Mouse (Mus musculus): ENCODE measurements around the gene Cd40.
A peak's percentile ranks its signal among the peaks of the same experiment; 100 is the strongest.

The Cd40 gene

DNA sequence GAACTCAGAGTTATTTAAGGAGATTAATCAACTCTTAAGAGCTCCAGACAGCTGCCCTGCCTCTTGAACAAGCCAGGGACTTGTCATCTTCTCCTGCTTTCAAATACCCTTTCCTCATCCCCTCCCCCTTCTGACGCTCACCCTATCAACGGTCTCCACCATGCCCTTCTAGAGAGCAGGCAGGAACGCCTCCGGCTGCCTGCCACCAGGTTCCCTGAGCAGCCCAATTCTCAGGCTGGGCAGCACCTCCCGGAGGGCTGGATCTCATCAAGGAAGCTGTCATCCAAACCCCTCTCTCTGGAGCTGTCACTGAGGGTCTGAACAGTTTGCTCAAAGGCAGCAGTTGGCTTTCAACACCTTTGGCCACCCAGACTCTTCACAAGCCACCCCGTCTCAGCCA, 45.3 kb downstream of the Cd40 start:
- DNase-seq (ENCODE audit: low spot score in 2 of 2): no peak

DNA sequence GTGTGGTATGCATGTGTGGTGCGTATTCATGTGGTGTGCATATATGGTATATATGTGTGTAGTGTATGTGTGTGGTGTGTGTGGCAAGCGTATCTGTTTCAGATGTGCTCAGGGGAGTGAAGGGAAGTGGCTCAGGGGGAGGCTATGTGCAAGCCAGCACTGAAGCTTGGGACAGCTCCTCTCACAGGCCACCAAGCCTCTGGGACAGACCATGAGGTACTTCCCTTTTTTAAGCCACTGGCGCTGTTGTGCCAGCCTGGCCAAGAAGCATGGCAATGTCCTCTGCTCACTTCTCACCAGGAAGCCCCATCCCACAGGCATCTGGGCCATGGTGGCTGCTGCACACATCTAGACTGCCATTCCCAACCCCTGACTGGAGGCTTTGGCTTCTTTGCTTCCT, 47.5 kb downstream of the Cd40 start:
- DNase-seq (ENCODE audit: low spot score in 2 of 2): no peak

DNA sequence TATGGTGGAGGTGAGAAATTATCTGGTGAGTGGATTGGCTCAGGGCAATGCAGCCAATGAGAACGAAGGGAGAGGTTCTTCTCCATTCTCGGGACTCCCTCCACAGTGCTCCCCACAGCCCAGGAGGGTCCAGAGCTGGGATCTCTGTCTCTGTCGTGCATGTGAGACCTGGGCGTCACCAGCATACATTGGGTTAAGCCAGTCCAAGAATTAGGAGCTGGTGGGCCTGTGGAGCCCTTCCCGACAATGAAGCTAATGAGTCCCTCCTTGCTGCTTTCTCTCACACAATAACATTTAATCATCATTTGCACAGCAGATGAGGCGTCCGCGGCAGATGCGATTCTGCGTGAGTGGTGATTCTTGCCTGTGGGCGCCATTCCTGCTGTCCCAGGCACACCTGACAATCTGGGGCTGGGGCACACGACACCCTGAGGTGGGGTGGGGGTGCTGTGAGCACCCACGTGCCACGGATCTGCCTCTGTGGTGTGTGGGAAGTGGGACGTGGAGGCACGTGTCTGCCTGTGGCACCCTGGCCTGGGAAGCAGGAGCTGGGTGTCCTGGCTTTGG, 50.2 kb downstream of the Cd40 start:
- DNase-seq (ENCODE audit: low spot score in 2 of 2): no peak

DNA sequence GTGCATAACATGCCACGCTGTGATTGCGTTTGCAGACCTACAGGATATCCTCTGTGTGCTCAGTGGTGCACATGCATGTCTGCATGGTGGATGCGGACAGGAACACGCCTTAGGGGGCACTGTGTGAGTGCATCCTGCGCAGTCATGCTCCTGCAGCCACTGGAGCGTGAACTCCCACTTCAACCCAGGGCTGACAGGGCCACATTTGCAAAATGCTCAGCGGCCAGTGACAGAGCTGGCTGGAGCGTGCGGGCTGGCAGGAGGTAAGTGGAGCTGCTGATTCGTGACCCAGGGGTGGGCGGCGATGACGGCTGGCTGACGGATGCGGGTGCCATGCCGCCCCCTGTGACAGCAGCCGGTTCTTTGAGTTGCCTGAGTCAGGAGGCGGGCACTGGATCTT, 51.2 kb downstream of the Cd40 start:
- no peak for DNase-seq (ENCODE audit: low spot score in 2 of 2)

DNA sequence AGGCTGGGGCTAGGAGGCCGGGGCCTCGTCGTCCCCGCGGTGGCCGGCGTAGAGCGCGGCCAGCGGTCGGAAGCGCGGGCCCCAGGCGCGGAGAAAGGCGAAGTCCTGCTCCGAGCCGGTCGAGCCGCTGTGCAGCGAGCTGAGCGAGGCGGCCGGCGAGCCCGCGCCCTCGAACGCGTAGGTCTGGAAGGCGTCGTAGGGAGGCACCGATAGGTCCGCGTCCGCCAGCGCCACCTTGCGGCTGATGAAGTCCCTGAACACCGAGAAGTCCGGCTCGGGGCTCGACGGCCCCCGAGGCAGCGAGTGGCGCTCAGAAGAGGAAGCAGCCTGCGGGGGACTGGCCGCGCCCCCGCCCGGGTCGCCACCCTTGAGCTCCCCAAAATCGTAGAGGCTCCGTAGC, 56.7 kb downstream of the Cd40 start:
- DNase-seq (ENCODE audit: low spot score in 2 of 2): peak; percentile 50 to 74

DNA sequence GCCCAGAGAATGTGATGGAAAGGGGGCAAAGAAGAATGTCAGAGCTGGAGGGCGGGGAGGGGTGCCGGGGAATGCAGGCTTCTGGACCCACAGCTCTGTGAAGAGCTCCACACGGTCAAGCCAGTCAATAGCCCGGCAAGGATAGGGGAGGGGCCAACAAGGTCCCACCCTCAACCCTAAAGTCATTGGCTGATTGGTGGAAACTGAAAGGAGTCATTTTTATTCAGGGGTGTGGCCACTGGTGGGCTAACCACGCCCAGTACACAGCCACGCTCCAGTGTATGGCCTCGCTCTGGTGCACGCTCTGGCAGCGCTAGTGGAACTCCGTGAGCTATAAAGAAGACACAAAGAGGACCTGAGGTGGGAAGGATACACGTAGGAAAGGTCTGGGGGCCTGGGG, 58.3 kb downstream of the Cd40 start:
- DNase-seq (ENCODE audit: low spot score in 2 of 2): no peak

DNA sequence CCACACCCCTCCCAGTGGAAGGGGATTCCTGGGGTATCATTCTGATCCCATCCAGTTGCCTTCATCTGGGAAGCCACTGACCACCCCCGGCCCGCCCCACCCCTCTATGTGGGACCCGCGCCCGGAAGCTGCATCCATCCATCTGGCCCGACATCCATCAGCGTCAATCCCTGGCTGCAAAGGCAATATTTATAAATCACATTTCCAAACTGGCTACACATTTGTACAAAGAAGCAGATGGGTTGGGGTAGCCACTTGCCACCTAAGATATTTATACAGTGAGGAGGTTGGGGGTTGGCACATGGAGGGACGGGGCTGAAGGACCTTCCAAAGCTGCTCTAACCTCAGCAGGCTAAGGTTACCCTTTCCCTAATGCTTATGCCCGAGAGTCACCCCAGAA, 65.3 kb downstream of the Cd40 start:
- DNase-seq (ENCODE audit: low spot score in 2 of 2): no peak

DNA sequence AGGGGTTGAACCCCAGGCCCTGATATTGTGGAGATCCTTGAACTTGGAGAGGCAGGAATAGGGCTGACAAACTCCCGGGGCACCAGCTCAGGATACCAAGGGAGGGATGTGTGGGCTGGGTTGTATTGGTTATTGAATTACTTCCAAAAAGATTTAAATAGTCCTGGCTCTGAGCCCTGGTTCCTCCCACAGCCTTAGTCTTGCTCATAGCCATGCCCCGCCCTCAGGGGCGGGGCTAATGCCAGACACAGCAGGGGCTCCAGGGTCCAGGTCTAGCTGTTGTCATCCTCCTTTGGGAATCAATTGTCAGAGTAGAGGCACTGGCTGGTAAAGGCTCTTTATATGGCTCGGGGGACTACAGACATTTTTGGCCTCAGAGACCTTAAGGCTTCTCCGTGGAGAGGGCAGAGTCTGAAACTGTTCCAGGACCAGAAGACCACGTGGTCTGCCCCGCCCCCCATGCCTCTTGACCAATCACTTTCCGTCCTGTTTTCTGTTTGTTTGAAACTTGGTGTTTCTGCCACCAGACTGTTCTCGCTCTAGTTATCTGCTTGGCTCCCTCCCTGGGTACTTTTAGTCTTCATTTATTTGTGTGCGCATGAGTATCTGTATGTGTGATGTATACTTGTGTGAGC, 65.9 kb downstream of the Cd40 start:
- DNase-seq (ENCODE audit: low spot score in 2 of 2): no peak
